Mouse (Mus musculus): ENCODE measurements around the gene Zbtb2. TPM values are rescaled to one million over a fixed set of nuclear protein-coding genes. Genes with fewer than 3 reads are reported as not detected.
"Not testable (repeated sequence)": the region's sequence is repeated elsewhere in the genome, so short reads cannot be mapped to it uniquely, and the experiment has no call there.

Zbtb2 gene
- 9.2 and 9.4 TPM in 2 replicates for polyA plus RNA-seq (2015; fragmentation: Nextera tagmentation; extraction: Ambion mirVana)

DNA sequence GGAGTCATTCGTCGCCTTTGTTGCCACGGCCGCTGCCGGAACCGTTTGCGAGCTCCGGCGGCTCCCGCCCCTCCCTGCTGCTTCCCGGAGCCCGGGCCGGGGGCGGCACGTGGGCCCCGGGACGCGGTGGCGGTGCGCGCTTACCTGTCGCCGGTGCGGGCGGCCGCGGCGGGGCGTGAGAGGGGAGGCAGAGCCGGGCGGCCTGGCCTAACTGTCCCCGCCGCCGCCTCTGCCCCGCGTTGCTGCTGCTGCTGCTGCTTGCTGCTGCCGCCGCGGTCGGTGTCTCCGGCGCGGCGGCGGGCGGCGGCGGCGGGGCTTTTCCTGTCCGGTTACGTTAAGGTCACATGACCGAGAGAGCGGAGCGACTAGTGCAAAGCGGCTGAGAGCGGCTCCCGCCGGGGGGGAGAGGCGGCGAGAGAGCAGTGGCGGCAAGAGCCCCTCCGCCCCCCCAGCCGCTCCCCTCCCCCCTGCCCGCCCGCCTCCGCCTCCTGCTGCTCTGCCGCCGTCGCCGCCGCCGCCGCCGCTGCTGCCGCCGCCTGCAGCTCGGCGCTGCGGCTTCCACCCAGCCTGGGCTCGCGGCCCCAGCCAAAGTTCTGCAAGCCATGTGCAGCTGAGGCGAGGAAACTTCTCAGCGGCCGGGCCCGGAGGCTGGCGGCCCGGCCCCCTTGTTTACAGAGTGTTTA, at the start of gene Zbtb2:
Zbtb2 (minus strand) TSS at position 408 of the 683 bp plus-strand sequence.
- peak within 1 kb of the TSS; percentile 99 for H3K9ac ChIP-seq (replicated peaks; ENCODE audit: low read depth)
- WGBS, result 0% methylated on average over 37 of the region's 87 CpGs
- DNase-seq (ENCODE audit: low spot score) (peak; percentile 87), ATAC-seq (peak; percentile 2)
- H3K27ac ChIP-seq (ENCODE audit: low read length), result peak within 1 kb of the TSS; percentile 100
- TF ChIP-seq CTCF (IDR thresholded peaks at IDR 0.05) (no peak), EP300 (IDR thresholded peaks at IDR 0.05) (no peak)
- H3K27me3 ChIP-seq (replicated peaks; ENCODE audit: insufficient read depth, low read length), result no peaks in the 10 kb centered on the region
- peak within 1 kb of the TSS; percentile 98 for H3K4me3 ChIP-seq (ENCODE audit: low read depth, low read length)
- H3K4me2 ChIP-seq (replicated peaks; ENCODE audit: low read depth, low read length), result peak within 1 kb of the TSS; percentile 89
- no peaks in the 10 kb centered on the region for H3K9me3 ChIP-seq (ENCODE audit: low read length)
- H3K4me1 ChIP-seq (ENCODE audit: insufficient read depth, low read depth, low read length), result peaks cover 15% of the 10 kb centered on the region; the same call in 1 of the 2 replicates
- no peaks in the 10 kb centered on the region; the same call in 1 of the 2 replicates for H3K36me3 ChIP-seq (ENCODE audit: insufficient read depth, low read length)

GRCm38 (mm10) chr10:4435416-4435815, 47.5 kb upstream of the Zbtb2 start:
- no peak for DNase-seq (ENCODE audit: low spot score)
- H3K9ac ChIP-seq (replicated peaks; ENCODE audit: low read depth), result no peak overlapping the region
- H3K9me3 ChIP-seq (ENCODE audit: low read length), result no peaks in the 10 kb centered on the region
- no peak overlapping the region for H3K4me3 ChIP-seq (ENCODE audit: low read depth, low read length)
- H3K4me1 ChIP-seq (ENCODE audit: insufficient read depth, low read depth, low read length), result peaks cover 8% of the 10 kb centered on the region; the same call in 1 of the 2 replicates
- no peak overlapping the region for H3K27ac ChIP-seq (ENCODE audit: low read length)
- no peak overlapping the region for H3K4me2 ChIP-seq (replicated peaks; ENCODE audit: low read depth, low read length)
- TF ChIP-seq CTCF (IDR thresholded peaks at IDR 0.05), result no peak
- TF ChIP-seq EP300 (IDR thresholded peaks at IDR 0.05), result no peak
- no peak for ATAC-seq
- no peaks in the 10 kb centered on the region for H3K27me3 ChIP-seq (replicated peaks; ENCODE audit: insufficient read depth, low read length)
- 83% methylated on average over 3 of the region's 3 CpGs for WGBS
- peaks cover 8% of the 10 kb centered on the region for H3K36me3 ChIP-seq (ENCODE audit: insufficient read depth, low read length)

- H3K4me2 ChIP-seq (replicated peaks; ENCODE audit: low read depth, low read length); H3K9ac ChIP-seq (replicated peaks; ENCODE audit: low read depth); ATAC-seq; H3K27ac ChIP-seq (ENCODE audit: low read length); H3K9me3 ChIP-seq (ENCODE audit: low read length); H3K4me3 ChIP-seq (ENCODE audit: low read depth, low read length); H3K4me1 ChIP-seq (ENCODE audit: insufficient read depth, low read depth, low read length); DNase-seq (ENCODE audit: low spot score); H3K27me3 ChIP-seq (replicated peaks; ENCODE audit: insufficient read depth, low read length); H3K36me3 ChIP-seq (ENCODE audit: insufficient read depth, low read length): not testable (repeated sequence)
- 79% methylated on average over 2 of the region's 2 CpGs for WGBS
Observed at GRCm38 (mm10) chr10:4433871-4434270, 46.0 kb upstream of the Zbtb2 start.

DNA sequence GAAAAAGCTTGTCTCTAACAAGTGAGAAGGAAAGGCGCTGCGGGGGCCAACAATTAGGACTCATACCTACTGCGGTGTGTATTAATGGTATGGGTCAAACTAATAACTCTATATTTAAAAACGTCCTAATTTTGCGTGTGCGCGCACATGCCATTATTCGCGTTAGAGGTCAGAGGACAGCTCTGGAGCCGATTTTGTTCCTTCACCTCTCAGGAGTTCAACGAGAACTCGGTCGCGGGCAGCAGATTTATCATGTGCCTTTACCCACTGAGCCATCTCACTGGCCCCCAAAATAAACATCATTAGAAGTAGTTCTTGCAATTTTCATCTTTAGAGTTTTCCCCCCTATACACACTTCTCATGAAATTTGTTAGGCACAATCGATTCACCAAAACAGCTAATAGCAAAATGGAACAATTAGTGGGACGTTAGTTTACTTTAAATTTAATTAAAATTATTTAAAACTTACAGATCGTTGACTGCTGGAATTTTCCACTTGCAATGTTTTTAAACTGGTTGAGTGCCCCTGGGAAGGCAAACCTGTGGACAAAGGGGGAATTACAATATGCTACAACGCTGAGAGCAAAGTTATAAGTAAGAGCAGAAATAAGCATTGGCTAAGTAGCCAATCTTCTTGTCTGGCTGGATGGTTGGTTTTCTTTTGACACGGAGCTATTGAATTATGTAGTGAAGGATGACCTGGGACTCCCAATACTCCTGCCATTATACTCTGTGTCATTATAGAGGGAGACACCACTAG, 45.3 kb upstream of the Zbtb2 start:
- Histone ChIP-seq H3K4me3 (ENCODE audit: low read depth, low read length) (peak overlapping the region; percentile 57), H3K27me3 (replicated peaks; ENCODE audit: insufficient read depth, low read length) (no peaks in the 10 kb centered on the region), H3K36me3 (ENCODE audit: insufficient read depth, low read length) (no peaks in the 10 kb centered on the region), H3K27ac (ENCODE audit: low read length) (peak overlapping the region; percentile 92), H3K9ac (replicated peaks; ENCODE audit: low read depth) (peak overlapping the region; percentile 64), H3K4me1 (ENCODE audit: insufficient read depth, low read depth, low read length) (peaks cover 8% of the 10 kb centered on the region; the same call in 1 of the 2 replicates), H3K9me3 (ENCODE audit: low read length) (no peaks in the 10 kb centered on the region), H3K4me2 (replicated peaks; ENCODE audit: low read depth, low read length) (peak overlapping the region; percentile 63)
- 7% methylated on average over 19 of the region's 19 CpGs for WGBS
- ATAC-seq (no peak), DNase-seq (ENCODE audit: low spot score) (peak; percentile 67)
- TF ChIP-seq CTCF (IDR thresholded peaks at IDR 0.05) (peak; percentile 54), EP300 (IDR thresholded peaks at IDR 0.05) (no peak)

GRCm38 (mm10) chr10:4432123-4432931, 44.4 kb upstream of the Zbtb2 start, which contains the start of the genes Rmnd1 and Armt1:
Gene Rmnd1, minus strand, starts transcription at chr10:4432388.
Gene Armt1, plus strand, starts transcription at chr10:4432467.
- Histone ChIP-seq H3K27ac (ENCODE audit: low read length) (peak within 1 kb of the TSS; percentile 92), H3K9ac (replicated peaks; ENCODE audit: low read depth) (peak within 1 kb of the TSS; percentile 64), H3K9me3 (ENCODE audit: low read length) (no peaks in the 10 kb centered on the region), H3K4me3 (ENCODE audit: low read depth, low read length) (peak within 1 kb of the TSS; percentile 57), H3K4me1 (ENCODE audit: insufficient read depth, low read depth, low read length) (peaks cover 8% of the 10 kb centered on the region; the same call in 1 of the 2 replicates), H3K4me2 (replicated peaks; ENCODE audit: low read depth, low read length) (peak within 1 kb of the TSS; percentile 72), H3K36me3 (ENCODE audit: insufficient read depth, low read length) (no peaks in the 10 kb centered on the region), H3K27me3 (replicated peaks; ENCODE audit: insufficient read depth, low read length) (no peaks in the 10 kb centered on the region)
- DNase-seq (ENCODE audit: low spot score) (peak; percentile 97), ATAC-seq (peak; percentile 98)
- WGBS, result under 1% methylated on average over 58 of the region's 75 CpGs
- no peak for TF ChIP-seq CTCF (IDR thresholded peaks at IDR 0.05)
- peak; percentile 74 for TF ChIP-seq EP300 (IDR thresholded peaks at IDR 0.05)

Data from lung, postnatal 0 days (tissue).